Mouse (Mus musculus): ENCODE measurements around the gene Sfswap. TPM values are rescaled to one million over a fixed set of nuclear protein-coding genes. Genes with fewer than 3 reads are reported as not detected.
"Not testable (repeated sequence)": the region's sequence is repeated elsewhere in the genome, so short reads cannot be mapped to it uniquely, and the experiment has no call there.

The Sfswap gene
- total RNA-seq (2021), result 10 to 100 TPM; 60.5 to 74.0 TPM
- long read RNA-seq, experiment 1, transcript Sfswap-201 (18 exons, 3,313 nt), result minor isoform, 5 of 31 reads
- long read RNA-seq, experiment 1, transcript Sfswap-212 (1 exons, 3,398 nt), result major isoform, 6 of 31 reads
- long read RNA-seq, experiment 1, partial matches to known transcripts, result 12 of 31 reads
- long read RNA-seq, experiment 1, other reads (novel, unspliced or antisense), result 7 of 31 reads
- long read RNA-seq, experiment 2, transcript Sfswap-201 (18 exons, 3,313 nt), result major isoform, 6 of 25 reads
- long read RNA-seq, experiment 2, partial matches to known transcripts, result 10 of 25 reads
- long read RNA-seq, experiment 2, other reads (novel, unspliced or antisense), result 5 of 25 reads

DNA sequence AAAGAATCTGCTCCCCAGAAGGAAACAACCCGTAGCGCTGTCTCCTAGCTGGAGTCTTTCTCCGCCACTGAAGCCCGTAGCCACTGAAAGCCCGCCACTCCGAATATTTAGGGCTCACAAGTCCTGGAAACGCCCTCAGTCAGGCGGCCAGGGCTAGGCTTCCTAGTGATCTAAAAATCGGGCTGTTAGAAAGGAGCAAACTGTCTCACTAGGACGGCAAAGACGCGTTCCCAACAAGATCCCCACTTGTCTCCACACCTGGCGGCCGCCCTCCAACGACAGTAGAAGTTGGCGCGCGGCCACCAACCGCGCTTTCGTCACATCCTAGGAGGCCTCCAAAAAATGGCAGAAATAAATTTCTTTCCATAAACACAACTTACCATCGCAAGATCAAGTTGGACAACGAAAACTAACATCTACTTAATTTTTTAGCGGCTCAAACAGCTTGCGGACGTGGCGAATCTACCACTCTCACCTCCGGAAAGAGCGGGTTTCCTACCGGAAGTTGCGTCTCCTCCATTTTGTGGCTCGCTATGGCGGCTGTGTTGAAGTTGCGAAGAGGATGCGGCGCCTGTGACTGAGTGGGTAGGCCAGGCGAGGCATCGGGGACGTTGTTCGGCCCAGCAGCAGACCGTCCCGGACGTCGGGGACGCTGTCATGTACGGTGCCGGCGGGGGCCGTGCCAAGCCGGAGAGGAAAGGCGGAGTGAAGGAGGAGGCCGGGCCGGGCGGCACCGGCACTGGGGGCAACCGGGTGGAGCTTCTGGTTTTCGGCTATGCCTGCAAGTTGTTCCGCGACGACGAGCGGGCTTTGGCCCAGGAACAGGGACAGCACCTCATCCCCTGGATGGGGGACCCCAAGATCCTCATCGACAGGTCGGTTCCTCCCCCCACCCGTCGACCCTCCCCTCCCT is at the start of gene Sfswap:
Gene Sfswap, plus strand, starts transcription at position 500 of the 913 bp plus-strand sequence.
- peak; percentile 48 to 80 for DNase-seq (ENCODE audit: low spot score in 2 of 2)

DNA sequence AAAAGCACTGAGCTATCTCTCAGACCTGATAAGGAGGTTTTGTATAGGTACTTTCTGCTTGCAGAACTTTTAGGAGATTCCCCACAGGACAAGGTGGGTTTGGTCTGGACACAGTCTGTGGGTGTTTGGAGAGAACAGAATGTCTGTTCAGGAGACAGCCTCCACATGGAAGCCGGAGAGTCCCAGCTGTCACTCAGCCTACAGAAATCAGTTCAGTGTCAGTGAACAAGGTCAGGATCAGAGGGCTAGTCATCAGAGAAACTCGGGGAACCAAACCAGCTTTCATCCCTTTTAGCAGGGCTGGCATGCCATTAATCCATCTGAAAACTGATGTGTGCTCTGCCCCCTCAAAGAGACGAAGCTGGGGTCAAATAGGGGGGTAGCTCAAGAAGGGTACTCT is 48.5 kb upstream of the Sfswap start:
- no peak for DNase-seq (ENCODE audit: low spot score in 2 of 2)

DNA sequence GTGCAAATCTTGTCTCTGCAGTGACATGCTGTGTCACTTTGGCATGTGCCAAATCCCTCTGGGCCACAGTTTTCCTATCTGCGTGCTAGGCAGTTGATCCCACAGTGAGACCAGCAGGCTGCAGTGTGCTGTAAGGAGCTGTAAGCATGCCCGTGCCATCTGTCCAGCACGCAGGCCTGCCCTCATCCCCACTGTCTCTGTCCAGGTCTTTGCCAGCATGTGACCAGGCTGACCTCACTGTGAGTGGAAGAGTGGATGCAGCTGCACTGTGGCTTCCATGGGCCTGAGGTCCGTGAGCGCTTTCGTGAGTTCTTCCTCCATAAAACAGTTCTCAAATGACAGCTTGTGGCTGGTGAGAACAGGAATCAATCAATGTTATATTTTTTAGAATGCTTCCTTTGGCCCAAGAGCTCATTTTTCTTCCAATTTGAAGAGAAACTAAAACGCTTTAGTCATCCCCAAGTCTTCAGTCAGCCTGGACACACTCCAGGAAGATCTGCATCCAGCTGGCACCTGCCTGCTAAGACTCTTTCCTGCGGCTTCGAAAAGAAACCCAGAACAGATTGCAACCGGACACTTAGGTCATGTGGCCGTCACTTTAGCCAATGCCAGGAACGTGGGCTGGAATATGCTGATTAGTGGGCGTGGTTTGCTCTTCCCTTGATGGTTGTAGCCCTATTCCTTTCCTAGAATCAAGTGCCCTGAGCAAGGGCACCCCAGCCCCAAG is 46.1 kb upstream of the Sfswap start:
- peak; percentile 64 to 85 for DNase-seq (ENCODE audit: low spot score in 2 of 2)

DNA sequence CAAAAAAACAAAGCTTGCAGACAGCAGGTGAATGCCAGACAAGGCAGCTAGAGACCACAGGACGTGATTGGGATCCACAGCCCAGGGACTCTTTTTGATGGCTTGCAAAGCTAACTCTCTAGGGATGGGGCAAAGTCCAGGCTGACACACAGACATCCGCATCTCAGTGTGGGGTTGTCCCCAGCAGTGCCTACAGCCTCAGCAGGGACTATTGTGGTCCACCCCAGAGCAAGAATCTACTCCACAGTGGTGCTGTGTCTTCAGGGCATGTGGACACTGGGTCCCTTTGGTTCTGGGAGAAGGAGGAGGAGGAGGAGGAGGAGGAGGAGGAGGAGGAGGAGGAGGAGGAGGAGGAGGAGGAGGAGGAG is 45.5 kb upstream of the Sfswap start:
- no peak for DNase-seq (ENCODE audit: low spot score in 2 of 2)

DNA sequence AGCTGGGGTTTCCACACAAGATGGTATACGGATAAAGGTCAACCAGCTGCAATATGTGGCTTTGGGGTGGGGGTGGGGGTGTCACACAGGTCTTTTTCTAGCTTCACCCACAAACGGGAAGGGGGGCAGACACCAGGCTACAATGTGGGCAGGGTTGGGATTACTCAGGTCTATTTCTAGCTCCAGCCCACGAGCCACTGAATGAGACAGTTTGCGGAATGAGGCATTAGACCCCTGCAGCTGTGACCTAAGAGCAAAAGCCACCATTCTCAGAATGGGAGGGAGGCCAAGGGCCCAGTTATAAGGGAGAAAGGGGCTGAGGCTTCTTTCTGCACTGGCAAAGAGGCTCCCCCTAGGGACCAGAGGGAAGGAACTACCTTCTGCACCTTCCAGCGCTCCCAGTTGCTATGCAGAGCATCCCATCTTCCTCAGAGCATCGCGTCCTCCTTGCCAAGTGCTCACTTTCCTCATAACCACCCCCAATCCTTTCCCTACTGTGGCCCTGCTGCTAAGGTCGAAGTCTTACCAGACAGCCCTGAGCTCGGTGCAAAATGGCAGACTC is 44.4 kb upstream of the Sfswap start:
- no peak for DNase-seq (ENCODE audit: low spot score in 2 of 2)

DNA sequence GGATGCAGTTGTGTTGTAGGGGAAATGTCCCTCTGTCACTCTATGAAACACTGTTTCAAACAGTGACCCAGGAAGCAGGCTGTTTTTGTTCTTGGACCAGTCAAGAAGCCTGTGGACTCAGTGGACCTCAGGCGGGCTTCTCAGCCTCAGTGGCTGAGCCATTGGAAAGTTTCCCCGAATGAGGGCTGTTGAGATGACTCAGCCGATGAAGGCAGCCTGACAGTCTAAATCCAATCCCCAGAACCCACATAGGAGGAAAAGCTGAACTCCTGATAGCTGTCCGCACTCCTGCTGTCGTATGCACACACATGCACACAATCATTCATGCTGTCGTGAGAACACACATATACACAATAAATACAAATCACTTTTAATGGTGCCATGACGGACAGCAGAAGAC is 42.9 kb upstream of the Sfswap start:
- DNase-seq (ENCODE audit: low spot score in 2 of 2), result no peak

DNA sequence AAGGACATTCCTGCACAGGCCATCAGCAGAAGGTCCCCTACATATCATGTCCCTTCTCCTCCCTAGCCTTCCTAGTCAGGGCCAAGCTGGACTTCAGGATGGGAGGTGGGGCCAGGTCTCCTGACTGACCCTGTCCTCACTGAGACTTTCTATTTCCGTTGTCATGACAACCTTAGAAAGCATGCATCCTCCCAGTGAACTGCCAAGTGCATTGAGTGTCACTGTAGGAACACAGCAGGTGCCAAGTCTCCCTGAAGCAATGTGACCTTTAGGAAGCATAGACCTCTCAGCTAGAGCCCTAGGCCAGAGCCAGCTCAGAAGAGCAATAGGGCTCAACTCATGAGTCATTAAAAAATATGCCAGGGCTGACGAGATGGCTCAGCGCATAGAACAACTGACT is 42.5 kb upstream of the Sfswap start:
- no peak for DNase-seq (ENCODE audit: low spot score in 2 of 2)

DNA sequence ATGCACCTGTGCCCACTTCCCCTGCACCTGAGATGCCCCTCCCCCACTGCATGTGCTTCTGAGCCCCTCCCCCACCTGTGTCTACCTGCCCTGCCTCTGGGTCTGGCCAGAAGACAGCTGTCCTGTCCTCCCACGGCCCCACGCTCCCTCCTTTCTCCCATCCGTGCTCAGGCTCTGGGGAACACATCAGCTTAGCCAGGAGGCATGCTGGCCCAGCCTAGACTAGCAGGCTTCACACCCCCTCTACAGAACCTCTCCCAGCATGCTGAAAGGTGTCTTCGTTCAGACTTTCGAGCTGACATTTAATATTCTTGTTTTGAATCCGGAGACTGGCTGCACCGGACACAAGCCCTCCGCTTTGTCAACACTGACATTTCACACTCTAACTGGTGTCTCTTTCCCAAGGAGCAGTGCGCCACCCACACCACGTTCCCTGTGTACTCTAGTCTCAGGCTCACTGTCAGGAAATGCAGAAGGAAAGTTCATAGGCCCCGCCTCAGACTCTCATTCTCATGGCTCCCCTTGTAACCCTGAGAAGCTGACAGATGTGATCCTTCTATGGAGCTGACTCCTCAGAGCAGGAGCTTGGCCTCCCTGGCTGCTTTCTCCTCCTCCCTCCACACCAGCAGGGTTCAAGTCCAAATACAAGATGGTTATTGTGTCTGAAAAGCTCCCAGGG is 40.1 kb upstream of the Sfswap start:
- DNase-seq (ENCODE audit: low spot score in 2 of 2), result no peak

DNA sequence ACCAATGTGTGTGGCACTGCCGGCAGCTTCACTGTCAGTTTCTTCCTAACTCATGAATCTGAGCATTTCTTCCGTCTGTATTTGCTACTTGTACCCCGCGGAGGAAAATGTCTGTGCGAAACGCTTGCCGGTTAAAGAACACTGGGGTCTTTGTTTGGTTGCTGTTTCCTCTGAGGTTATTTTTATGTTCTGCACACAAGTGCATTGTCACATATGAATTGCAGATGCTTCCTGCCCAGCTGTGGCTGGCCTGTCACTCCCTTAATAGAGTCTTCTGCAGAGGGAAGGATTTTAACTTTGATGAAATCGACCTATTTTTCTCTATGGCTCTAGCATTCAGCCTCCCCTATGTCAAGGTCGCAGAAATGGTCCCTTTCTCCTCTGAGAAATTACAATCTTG is 37.4 kb upstream of the Sfswap start:
- not testable (repeated sequence) for DNase-seq (ENCODE audit: low spot score in 2 of 2)

DNA sequence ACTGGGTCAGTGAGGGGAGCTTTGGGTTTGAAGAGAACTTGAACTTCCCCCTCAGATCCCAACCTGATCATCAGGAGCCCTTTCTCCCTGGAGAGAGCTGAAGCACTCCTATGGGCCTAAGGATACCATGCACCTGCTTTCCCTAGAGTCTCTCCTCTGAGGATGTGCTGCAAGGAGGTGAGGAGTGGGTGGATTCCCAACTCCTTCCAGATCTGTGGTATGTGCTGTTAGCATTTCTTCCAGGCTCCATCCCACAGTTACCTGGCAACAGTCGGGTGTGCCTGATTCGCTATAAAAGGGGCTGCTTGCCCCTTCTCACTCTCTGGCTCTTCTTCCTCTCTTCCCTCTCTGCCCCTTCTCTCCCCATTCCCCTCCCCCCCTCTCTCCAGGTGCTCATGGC is 35.2 kb upstream of the Sfswap start:
- no peak for DNase-seq (ENCODE audit: low spot score in 2 of 2)

DNA sequence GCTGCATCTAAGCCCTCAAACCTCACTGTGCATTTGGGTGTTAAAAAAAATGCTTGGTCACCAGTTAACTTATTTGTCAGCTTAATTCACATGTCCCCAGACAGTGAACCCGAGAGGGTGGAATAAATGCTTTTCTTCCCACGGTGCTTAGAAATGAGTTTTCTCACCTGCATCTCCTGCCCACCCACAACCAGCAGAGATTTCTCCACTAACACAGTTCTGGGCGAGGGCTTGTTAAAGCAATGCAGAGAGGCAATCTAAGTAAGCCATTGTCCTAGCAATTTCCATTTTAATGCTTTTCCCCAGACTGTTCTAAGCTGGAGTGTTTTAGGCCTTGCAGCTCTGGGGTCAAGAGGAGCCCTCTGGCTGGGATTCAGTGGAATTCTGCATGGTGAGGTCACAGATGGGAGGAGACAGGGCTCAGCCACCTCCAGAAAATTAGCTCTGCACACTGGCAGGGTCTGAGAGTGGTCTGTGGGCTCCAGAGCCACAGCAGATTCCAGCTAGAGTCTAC is 25.4 kb upstream of the Sfswap start:
- DNase-seq (ENCODE audit: low spot score in 2 of 2), result no peak

DNA sequence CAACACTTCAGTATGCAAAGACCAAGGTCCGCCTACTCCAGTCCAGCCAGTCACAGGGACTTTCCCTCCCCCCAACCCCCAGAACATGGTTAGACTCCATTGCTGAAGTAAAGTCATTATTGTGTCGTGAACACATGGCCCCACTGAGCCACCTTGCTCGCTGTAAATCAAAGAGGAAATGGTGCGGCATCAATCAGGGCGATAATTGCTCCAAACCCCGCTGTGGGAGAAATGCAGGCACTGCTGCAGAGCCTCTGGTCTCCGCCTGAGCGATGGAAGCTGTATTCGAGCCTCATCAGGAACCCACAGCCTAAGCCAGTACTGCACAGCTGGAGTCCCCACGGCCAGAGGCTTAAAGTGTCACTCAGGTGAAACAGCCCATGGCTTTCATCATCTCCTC is 11.1 kb upstream of the Sfswap start:
- DNase-seq (ENCODE audit: low spot score in 2 of 2), result no peak

DNA sequence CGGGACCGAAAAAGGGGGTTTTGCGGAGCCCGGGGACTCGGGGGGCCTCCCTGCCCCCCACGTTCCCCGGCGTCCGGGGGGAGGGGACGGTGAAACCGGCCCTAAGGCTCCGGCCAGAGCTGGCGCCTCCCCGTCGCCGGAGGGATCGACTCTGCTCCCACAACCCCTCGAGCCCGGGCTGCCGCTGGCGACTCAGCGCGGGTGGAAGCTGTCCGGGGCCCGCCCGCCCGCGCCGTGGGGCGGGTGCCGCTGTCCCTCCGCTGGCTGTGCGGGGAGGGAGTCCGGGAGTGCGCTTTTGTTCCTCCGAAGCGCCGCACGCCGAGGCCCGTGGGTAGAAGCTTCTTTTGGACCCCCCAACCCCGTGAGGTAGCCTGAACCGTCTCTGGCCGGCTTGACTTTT is 650 bp downstream of the Sfswap start:
- DNase-seq (ENCODE audit: low spot score in 2 of 2), result peak in 1 of 2 experiments; percentile 24

DNA sequence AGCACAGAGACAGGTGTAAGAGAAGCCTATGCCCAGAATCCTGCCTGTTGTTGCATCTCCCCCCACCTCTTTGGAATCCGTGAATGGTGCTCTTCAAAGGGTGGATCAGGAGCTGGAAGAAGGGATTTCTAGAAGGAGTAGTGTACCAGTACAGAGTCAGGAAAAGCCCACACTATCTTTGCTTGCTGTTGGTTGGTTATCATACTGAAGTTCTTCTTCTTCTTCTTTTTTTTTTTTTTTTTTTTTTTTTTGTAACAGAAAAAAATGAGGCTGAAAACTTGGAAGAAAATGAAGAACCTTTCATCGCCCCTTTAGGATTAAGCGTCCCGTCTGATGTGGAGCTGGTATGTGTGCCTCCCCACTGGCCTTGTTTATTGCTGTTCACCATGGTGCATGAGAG is 5.9 kb downstream of the Sfswap start:
- no peak for DNase-seq (ENCODE audit: low spot score in 2 of 2)

DNA sequence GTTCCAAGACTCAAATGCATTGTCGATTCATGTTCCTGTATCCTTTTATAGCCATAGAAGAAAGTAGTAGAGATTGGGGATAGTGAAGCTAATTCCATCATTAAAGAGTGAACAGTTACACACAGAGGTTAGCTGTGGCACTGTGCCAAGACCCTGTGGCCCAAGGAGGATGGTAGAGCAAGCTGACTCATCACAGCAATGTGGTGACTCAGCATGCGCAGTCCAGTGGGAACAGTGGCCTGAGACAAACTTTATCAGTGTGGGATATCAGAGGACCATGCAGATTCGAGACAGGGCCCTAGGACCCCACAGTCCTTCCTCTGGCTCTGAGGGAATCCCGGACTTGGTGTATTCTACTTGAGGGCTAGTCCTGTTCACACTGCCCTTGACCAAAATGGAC is 17.2 kb downstream of the Sfswap start:
- no peak for DNase-seq (ENCODE audit: low spot score in 2 of 2)

DNA sequence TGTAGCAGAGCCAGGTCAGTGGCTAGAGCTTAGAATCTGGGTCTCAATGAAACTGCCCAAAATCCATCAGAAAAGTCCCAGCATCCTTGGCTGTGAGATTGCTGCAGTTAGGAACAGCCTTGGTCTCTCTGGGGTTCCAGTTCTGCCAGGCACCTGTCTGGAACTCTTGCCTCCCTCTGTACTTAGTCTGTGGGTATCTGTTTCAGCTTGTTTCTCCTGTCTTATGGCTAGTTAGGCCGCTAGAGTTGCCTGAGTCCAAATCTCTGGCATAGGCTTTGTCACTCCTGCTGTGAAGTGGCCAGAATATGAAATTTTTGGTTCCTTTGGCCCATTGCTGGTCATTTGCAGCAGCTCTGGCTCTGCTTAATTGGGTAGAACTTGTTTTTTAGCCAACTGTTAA is 17.8 kb downstream of the Sfswap start:
- DNase-seq (ENCODE audit: low spot score in 2 of 2), result no peak

DNA sequence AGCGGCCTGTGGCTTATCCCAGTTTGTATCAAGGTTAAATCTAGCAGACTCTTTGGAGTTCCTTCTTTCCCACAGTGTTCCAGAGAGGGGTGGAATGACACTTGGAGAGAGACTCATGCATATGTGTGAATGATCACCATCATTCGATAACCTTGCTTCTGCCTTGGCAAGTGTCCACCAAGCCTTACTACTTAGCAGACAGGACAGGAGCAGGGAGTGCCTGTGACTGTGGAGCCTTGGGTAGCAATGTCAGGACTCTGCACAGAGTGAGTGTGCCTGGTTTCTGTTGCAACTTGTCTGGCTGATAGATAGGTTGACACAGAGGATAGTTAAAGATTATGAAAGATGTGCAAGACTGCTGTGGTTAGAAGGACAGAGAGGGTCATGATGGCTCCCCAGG is 18.6 kb downstream of the Sfswap start:
- no peak for DNase-seq (ENCODE audit: low spot score in 2 of 2)

DNA sequence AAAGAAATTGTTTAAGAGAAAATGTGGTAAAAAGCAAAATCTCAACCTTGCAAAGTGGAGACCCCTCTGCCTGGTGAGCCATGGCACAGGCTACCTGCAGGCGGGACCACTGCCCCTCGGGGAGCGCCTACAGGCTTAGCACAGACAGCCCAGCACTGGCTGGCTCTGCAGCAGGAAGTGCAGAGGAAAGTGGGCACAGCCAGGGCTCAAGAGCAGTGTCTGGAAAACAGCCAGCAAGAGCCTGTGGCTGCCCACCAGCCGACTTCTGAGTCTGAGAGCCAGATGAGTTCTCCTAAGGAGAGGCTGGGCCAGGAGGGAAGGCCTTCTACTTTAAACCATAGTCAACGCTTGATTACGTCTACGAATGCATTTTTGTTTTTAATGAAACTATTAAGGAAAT is 20.5 kb downstream of the Sfswap start:
- peak in 1 of 2 experiments; percentile 34 for DNase-seq (ENCODE audit: low spot score in 2 of 2)

DNA sequence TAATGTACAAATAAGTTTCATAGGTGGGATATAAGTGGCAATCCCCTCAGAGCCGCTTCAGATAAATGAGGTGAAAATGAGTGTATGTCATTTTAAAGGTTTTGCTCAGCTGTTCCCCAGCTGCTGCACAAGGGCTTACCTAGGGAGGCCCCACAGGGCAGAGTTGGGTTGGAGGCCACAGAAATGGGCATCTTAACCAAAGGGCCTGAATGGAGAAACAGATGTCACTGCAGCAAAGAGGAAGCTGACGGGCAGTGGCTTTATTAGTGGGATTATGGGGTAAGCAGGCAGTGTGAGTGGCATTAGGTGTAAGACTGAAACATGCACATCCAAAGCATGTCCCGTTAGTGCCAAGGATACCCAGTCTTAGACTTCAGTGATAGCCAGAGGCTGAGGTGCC is 20.9 kb downstream of the Sfswap start:
- no peak for DNase-seq (ENCODE audit: low spot score in 2 of 2)

DNA sequence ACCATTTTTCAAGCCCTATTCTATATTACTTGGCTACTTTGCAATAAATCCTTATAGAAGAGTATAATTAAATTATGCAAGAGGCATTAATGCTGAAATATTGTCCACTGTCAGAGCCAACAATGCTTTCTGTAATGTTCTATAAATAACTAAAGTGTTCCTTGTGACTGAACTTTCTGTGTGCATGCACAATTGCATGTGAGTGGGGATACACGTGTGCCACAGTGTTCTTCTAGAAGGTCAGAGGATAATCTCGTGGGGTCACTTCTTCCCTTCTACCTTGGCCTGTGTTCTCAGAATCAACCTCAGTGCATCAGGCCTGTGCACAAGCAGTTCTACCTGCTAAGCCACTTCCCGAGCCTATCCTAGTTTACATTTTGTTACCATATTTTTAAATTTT is 22.1 kb downstream of the Sfswap start:
- no peak for DNase-seq (ENCODE audit: low spot score in 2 of 2)

DNA sequence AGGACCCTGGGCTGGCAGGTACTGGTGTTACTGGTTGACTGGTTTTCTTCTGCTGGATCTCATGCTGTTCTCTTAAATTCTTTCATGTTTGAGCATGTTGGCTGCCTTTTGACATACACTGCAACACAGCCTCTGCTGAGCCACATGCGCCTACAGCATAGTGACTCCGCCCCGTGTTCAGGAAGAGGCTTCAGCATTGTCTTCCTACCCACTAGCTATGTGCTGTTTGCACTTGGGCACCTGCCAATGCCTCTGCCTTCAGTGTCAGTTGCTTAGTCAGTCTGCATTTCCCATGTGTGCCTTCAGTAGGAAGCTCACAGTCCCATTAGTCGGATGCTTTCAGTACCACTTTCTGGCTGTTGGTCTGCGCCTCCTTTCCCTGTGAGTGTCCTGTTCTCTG is 23.7 kb downstream of the Sfswap start:
- no peak for DNase-seq (ENCODE audit: low spot score in 2 of 2)

Data from gastrocnemius, postnatal 4 days (tissue).